Mouse (Mus musculus): Measurements from ENCODE around the gene Fam163a.

- TF ChIP-seq POLR2AphosphoS2 (IDR thresholded peaks at IDR 0.05; ENCODE audit: low read depth, low read length) (no peak), ETS1 (conservative IDR thresholded peaks at IDR 0.05; ENCODE audit: low read depth, low read length) (no peak), MYC (IDR thresholded peaks at IDR 0.05; ENCODE audit: low read depth, low read length) (no peak), CTCF (conservative IDR thresholded peaks at IDR 0.05 in 1 of 2, IDR thresholded peaks at IDR 0.05 in 1 of 2; ENCODE audit: low read depth in 2 of 2, low read length in 2 of 2) (no peak), POLR2A (IDR thresholded peaks at IDR 0.05; ENCODE audit: low read depth, low read length) (no peak), KAT2A (IDR thresholded peaks at IDR 0.05; ENCODE audit: insufficient replicate concordance, low read length) (no peak), TCF12 (IDR thresholded peaks at IDR 0.05; ENCODE audit: low read depth, low read length) (no peak), JUN (IDR thresholded peaks at IDR 0.05; ENCODE audit: insufficient read depth, low read depth, low read length) (no peak), MAZ (IDR thresholded peaks at IDR 0.05; ENCODE audit: low read depth, low read length) (no peak), TBP (conservative IDR thresholded peaks at IDR 0.05; ENCODE audit: low read depth, low read length) (no peak), ZKSCAN1 (IDR thresholded peaks at IDR 0.05; ENCODE audit: borderline replicate concordance, low read depth, low read length) (no peak), MAX (IDR thresholded peaks at IDR 0.05; ENCODE audit: low read length) (no peak), EP300 (IDR thresholded peaks at IDR 0.05; ENCODE audit: low read length) (no peak), IRF4 (IDR thresholded peaks at IDR 0.05; ENCODE audit: low read depth, low read length) (no peak)
These were observed 16.5 kb upstream of the Fam163a start for GRCm38 (mm10) chr1:156221327-156221726.

Measured in CH12.LX (cell line).